Mouse (Mus musculus) lung, postnatal 36 days (tissue): ENCODE results near the gene Ndufs1.
"Not testable (repeated sequence)": the region's sequence is repeated elsewhere in the genome, so short reads cannot be mapped to it uniquely, and the experiment has no call there.

Source experiments
- DNase-seq: peaks from one replicate; pipeline ENCODE4 v3.0.0; 2022; ENCODE audit warnings: mixed read lengths

Gene Ndufs1

DNA sequence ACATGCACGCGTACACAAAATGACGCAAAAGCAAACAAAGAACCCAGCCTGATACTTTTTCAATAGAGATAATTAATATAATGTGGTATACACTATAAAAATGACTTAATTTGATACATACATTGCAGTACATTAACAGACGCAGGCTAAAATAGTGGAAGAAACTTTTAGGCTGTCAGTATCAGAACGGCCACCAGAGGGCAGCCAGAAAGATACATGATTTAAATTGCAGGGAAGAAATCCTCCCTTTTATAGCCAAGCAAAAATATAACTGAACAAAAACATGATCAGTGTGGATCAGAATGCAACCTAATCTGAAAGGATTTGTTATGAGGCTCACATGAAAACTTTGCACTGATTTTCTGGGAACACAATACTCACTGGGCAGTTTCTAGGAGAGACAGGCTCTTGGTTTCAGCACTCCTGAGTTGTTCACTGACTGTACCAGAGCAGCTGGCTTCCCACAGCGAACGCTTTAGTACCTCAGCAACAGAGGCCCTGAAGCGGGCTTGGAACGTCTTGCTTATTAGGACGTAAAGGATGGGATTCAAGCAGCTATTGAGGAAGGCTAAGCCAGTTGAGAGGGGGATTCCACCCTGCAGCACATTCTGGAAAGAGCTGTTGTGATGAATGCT lies 6.1 kb upstream of the Ndufs1 start:
- DNase-seq: peak; percentile 76

DNA sequence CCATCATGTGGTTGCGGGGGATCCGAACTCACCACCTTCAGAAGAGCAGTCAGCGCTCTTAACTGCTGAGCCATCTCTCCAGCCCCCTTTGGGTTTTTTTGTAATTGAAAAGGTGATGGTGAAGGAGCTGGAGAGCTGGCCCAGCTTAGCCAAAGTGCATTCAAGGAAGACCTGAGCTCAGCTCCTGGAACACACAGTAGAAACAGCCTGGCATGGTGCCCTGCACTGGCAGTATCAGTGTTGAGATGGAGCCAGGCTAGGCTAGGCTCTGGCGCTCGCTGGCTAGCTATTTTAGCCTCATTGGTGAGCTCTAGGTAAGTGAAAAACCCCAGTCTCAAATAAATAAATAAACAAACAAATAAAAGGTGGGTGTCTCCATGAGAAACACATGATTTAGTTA lies 5.6 kb upstream of the Ndufs1 start:
- DNase-seq: peak; percentile 39

DNA sequence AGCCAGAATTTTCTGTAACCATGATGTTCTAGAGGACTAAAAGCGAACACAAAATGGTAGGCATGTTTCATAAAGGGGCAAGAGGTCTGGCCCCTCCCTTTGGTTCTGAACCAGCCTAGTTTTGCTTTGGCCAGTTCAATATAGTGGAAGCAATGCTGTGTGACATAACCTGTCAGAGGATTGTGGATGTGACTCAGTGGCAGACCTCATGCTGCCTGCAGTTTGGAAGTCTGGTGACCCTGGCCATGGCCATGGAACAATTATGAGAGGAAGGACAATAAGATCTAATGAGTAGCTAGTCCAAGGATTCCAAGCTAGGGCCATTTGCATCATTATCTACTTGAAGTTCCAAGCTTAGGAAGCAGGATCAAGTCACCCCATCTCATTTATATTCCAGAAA lies 4.8 kb upstream of the Ndufs1 start:
- DNase-seq: no peak

DNA sequence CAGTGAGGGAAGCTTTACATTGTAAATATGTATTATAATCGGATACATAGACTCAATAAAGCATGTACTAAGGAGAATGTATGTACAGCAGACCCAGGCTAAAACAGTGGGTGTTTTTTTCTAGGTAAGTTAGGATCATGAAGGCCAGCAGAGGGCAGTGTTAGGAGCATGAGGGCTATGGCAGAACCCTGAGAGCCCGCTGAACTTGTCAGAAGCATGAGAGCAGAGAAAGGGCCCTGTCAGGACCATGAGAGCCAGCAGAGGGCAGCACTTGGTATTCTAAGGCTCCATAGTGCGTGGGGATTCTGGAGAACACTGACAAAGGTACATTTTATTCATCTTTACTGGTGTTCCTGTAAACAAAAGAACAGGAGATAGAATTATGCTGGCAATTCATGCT lies 4.4 kb upstream of the Ndufs1 start:
- DNase-seq: peak; percentile 98

DNA sequence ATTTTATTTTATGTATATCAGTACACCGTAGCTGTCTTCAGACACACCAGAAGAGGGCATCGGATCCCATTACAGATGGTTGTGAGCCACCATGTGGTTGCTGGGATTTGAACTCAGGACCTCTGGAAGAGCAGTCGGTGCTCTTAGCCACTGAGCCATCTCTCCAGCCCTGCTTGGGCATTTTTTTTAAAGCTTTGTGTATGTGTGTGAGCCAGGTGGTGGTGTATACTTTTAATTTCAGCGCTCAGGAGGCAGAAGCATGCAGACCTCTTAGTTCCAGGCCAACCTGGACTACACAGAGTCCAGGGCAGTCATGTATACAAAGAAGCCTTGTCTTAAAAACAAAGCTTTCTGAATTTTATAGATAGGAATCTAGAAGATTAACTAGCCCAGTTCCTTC lies 3.9 kb upstream of the Ndufs1 start:
- DNase-seq: not testable (repeated sequence)

DNA sequence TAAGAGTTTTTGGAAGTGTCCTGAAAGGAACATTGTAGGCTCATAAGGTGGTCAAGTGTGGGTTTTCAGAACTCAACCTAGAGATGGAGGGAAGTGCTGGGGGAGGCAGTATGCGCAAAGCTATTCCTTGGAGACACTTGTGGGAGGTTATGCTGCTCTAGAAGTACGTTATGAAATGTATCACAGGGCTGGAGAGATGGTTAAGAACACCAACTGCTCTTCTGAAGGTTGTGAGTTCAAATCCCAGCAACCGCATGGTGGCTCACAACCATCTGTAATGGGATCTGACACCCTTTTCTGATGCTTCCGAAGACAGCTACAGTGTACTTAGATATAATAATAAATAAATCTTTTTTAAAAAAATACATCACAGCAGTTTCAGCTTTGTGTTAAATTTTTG lies 3.5 kb upstream of the Ndufs1 start:
- no peak for DNase-seq

DNA sequence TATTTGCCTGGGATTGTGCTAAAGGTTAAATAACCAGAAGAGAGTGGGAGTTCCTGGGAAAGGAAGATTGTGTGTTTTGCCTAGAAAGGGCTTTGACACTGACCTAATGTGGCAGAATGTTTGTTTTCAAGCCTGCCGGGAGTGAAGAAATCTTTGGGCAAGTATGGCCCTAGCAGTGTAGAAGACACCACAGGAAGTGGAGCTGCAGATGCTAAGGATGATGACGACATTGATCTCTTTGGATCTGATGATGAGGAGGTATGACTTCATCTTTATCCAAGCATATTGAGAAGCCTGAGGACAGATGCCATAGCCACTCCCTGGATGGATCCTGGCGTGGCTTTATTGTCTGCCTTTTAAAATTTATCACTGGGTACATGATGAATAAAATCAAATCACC lies 1.7 kb upstream of the Ndufs1 start:
- DNase-seq: no peak

DNA sequence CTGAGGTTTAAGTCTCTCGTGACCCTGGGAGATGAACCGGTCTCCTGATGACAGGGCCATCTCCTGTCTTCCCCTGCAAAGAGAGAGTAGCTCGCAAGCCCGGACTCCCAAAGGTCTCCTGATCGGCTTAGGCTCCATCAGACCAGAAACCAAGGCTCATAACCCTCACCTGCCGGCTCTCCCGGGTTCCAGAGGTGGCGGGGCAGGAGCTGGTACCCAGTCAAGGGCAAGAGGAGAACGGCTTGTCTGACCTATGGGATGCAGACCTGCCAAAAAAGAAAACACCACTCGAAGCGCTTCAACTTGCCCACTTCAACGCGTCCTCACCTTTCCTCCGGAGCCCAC lies 402 bp downstream of the Ndufs1 start:
- no peak for DNase-seq

DNA sequence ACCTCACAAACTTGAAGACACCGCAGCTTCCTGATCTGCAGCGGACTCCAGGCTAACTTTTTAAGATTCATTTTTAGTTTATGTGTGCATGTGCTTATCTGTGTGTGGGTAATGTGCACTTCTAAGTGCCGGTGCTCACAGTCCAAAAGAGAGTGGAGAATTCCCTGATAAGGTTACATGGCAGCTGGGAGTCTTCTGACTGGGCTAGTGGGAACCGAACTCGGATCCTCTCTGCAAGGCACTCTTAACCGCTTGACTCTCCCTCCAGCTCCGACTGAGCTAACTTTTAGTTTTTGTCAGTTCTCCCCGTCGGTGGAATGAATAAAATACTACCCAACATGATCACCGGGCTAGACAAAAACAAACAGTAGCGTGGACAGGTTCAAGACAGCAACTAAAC lies 780 bp downstream of the Ndufs1 start:
- DNase-seq: no peak

DNA sequence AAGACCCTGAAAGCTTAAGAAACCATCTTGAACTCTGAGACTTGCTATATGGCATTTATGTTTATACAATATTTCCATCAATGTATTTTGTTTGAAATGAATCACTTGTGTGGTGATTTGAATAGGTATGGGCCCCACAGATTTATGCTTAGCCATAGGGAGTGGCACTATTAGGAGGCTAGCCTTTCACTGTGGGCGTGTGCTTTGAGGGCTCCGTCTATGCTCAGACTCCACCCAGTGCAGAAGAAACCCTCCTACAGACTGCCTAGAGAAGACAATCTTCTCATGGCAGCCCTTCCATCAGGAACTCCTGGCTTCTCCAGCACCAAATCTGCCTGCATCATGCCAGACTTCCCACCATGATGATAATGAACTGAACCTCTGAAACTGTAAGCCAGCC lies 8.0 kb downstream of the Ndufs1 start:
- DNase-seq: no peak

DNA sequence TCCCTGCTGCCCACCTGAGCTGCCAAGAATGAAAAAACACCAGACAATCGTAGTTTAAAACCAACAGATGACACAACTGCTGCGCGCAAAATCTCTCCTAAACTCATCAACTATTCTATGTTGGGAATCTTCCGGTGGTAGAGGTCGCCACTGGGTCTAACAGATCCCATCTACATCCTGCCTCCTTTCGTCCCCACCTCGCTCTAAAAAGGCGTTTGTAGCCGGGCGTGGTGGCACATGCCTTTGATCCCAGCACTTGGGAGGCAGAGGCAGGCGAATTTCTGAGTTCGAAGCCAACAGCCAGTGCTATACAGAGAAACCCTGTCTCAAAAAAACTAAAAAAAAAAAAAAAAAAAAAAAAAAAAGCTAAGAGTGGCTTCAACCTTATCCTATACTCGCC lies 36.4 kb downstream of the Ndufs1 start:
- DNase-seq: no peak

DNA sequence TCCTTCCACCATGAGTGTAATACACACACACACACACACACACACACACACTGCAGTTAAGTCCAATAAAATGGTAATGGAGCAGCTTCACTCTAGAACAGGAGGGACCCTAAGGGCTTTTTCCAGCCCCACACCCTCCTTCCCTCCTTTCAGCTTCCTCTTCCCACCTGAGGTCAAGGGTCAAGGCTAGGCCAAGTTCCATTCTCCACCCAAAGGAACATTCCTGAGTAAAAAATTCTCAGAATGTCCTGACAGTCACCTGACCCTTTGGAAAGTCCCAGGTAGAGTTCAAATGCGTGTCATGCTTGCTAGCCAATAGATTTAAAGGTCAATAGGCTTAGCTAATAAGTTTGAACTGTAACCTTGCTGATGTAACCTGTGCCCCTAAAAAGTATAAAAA lies 38.0 kb downstream of the Ndufs1 start:
- DNase-seq: not testable (repeated sequence)

DNA sequence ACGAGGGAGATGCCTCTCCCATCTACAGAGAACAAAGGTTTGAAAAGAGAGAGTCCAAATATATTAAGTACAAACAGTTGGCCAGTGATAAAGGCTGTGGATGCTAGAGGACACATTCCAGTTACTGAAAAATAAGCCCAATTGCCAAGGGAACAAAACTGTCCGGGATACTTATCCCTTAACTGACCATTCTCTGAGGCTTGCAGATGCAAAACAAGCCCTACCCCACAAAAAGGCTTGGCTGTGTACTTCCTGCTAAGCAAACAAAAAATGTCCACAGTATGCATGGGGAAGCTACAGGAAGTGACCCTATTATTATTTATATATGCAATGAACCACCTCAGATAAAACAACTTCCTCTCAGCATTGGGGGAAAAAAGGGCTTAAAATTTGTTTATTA lies 38.7 kb downstream of the Ndufs1 start:
- DNase-seq: no peak

DNA sequence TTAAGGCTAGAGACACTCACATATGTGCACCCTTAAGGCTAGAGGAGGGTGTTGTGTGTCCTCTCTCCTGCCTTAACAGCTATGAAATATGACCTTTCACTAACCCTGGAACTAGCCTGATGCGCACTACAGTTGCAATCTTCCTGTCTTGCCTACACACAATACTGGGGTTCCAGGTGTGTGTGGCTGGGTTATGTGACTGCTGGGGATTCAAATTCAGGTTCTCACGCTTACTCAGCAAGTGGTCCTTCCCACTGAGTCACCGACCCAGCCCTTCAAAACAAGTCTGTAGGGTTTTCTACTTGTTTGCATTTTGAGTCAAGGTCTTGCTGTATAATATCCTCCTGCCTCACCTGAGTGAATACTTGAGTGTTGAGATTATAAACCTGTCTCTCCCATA lies 42.1 kb downstream of the Ndufs1 start:
- DNase-seq: no peak

DNA sequence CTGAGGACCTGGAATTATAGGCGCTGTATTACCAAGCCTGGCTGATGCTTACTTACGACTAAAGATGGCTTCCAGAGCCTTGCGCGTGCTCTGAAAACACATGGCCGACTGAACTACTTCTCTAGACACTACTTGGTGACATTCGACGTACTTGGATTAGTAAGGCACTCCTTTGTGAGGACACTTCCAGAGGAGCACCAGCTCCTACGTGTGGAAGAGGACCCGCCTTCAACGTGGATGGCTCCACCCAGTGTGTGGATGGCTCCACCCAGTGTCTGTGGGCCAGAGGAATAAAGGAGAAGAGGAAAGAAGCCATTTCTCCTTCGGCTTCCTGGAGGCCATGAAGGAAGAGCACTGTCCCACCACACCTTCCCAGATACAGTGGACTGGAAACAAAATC lies 44.9 kb downstream of the Ndufs1 start:
- no peak for DNase-seq

DNA sequence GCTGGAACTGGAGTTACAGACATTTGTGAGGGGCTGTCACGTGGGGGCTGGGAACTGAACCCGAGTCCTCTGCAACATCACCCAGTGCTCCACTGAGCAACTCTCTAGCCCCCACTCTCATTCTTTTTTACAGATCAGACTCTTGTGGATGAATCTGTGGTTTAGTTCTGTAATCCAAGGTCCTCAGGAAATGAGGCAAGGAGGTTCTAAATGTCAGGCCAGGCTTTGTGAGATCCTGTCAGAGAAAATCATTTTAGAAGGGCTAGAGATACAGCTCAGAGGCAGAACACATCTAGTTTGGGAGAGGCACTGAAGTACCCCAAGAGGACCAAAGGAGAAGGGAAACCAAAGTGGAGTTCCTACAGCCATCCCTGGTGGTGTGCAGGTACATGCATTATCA lies 45.8 kb downstream of the Ndufs1 start:
- DNase-seq: no peak

DNA sequence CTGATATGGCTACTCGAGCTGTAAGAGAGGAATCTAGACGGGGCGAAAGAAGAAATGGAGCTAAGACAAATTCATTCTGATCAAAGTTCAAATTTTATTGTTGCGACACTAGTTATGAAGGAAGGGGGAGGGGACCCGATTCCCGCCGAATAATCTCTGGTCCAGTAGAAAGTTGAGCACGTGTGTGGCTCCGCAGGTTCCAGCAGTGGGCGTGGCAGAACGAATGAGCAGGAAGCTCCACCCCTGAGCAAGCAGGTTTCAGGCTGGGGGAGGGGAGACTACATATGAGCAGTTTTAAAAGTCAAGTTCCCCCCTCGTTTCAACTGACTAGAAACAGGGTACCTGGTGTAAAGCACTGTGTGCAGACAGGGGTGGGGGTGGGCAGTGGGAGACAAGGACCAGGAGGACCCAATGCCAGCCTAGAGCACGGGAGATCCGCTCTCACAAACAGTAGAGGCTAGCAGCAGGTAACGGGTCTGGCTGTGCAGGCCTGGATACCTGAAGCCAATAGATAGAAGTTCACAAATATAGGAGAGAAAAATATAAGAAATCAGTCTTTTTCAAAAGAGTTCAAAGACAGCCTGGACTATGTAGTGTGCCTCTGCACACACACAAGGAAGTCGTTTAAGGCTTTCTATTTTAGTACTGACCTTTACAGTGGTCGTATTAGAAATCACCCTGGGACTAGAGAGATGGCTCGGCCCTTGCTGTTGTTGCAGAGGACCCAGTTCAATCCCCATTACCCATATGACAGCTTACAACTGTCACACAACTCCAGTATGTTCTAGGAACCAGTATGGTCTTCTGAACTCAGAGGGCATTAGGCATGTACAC lies 46.6 kb downstream of the Ndufs1 start:
- peak; percentile 32 for DNase-seq

DNA sequence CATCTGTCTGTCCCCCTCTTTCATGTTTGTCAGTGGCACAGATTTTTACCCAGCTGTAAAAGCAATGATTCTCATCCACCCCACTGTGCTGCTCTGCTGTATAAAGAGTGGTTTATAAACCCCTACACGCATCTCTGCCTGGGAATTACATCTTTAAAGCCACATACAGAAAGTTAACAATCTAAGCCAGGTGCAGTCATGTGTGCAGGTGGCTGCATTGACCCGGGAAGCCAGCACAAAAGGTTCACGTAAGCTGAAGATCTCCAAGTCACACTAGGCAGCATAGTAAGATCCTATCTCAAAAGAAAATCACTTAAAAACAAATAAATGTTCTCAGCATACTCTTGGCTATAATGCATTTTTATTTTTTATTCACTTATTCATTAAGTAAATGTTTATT lies 47.4 kb downstream of the Ndufs1 start:
- no peak for DNase-seq

DNA sequence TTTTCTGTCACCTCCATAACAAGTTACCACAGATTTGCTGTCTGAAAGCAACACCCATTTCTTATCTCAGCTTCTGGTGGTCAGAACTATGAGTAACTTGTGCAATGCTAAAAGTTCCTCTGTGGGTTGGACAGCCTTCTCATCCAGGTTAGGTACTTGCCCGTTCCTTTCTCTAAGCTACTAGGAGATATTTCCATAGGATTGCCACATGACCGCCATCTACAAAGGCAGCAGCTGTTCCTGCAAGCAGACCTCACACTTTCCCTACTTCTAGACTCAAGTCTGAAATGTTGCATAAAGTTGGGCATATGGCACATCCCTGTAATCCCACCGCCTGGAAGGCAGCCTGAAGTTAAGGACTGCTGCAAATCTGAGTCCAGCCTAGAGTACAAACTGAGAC lies 50.4 kb downstream of the Ndufs1 start:
- no peak for DNase-seq

DNA sequence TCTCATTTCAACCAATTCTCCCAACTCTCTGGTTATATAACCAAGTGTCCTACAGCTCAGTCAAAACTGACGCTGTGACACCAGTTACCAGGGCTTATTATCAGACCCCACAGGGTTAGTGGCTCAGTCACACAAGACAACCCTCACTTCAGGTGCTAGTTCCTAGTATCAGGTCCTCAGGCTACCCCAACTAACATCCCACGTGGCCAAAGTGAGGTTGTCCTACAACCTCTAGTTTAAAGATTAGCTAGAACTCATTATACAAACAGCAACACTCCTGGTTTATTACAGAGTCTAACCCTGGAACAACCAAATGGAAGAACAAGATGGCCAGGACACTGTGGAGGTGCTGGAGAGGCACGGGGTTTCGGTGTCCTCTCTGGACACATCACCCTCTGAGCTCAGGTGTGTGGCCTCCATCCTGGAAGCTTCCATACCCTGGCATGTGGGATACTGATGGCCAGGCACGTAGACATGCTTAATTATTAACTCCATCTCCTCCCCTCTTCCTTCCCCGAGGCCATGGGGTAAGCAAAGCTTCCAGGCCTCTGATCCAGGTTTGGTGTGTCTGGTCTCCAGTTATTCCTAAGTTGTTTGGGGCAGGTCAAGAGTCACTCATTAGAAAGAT lies 52.7 kb downstream of the Ndufs1 start:
- no peak for DNase-seq

DNA sequence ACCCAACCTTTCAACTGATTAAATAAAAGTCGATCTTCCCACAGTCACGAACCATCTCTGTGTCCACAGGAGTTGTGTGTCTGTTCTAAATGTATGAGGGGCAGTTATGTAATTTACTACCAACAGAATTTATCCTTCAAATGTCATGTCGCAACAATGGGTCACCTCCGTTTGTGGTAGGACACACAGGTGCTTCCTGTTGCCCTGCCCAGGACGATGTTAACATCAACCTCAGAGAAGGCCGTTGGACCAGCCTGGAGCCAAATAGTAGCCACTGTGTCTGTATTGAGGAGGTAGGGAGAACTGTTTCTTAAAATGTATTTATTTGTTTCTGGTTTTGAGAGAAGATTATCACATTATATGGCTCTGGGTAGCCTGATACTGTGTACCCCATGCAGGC lies 54.6 kb downstream of the Ndufs1 start:
- DNase-seq: no peak

DNA sequence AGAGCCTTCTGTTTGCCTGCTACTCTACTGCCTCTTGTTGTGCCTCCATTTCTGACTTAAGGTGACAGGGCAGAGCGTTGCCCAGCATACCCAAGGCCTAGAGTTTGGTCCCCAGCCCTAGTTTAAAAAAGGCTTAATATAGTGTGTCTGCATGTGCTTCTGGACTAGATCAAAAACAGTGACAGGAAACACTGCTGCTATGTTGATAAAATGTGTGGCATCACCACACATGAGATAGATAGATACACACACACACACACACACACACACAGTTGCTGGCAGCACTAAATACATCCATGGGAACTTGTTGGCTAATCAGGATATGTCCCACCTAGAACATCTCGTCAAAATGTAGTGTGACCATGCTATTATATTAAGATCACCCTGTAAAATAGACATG lies 56.3 kb downstream of the Ndufs1 start:
- no peak for DNase-seq

DNA sequence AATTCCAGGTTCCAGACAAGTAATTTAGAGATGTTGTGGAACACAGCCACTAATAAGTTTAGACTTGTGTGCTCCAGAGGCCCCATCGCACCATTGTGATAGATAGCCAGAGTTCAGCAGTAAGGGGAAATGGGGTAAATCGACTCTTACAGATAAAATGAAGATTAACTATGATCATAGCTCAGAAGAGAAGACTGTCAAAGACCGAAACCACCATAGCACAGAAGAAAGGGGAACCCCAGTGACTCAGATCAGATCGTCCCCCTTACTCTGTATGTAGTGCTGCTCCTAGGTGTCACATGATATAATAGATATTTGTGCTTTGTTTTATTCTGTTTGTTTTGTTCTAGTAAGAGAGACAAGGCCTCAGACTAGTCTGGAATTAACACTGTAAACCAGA lies 57.0 kb downstream of the Ndufs1 start:
- no peak for DNase-seq

DNA sequence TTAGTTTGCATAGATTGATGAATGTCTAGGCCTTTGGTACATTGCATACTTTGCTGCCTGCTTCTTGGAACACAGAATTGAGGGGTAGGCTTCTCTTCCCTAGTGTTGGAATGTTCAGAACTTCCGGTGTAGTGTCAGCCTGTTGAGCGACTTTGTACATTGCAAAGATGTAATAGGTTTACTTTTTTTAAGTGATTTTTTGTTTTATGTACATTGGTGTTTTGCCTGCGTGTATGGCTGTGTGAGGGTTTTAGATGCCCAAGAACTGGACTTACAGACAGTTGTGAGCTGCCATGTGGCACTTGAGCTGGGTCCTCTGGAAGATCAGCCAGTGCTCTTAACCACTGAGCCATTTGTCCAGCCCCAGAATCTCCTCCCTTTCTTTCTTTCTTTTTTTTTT lies 61.1 kb downstream of the Ndufs1 start:
- DNase-seq: peak; percentile 17

DNA sequence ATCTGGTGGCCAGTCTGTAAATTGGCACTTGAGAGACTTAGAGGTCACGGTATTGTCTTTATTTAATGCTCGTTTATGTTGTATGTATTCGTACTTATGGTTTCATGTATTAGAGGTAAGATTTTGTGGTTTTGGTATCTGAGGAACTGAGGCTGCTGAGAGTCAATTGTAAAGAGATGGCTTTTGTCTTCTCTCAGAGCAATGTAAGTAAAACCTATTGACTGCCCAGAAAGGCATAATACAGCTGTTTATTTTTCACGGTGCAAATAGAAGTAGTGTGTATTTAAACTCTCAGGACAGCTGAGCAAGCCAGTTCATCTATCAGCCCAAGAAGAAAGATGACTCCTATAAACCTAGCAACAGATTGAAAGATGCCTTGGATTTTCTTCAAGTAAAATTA lies 61.5 kb downstream of the Ndufs1 start:
- DNase-seq: no peak
